Mouse (Mus musculus) heart, postnatal 10 days (tissue): ENCODE data around the gene Map3k11. TPM values are rescaled to one million over a fixed set of nuclear protein-coding genes. Genes with fewer than 3 reads are reported as not detected.
"Not testable (repeated sequence)": the region's sequence is repeated elsewhere in the genome, so short reads cannot be mapped to it uniquely, and the experiment has no call there.

Experiments
- DNase-seq, 2 experiments: peaks; one replicate each; pipeline ENCODE4 v3.0.0; 2021
- intact Hi-C: fragments of 180-260 bp; cut with DNase I; formaldehyde crosslinking; loops from one replicate; pipeline ENCODE4 v1.15.1; 2025
- total RNA-seq, 2 experiments: library from RNA; stranded (reverse); gene quantifications; 2 replicates each; pipeline ENCODE4 v1.2.3; 2021

Map3k11 gene
- total RNA-seq, 2 experiments from 2014 or later = 41.3 to 47.8 TPM

DNA sequence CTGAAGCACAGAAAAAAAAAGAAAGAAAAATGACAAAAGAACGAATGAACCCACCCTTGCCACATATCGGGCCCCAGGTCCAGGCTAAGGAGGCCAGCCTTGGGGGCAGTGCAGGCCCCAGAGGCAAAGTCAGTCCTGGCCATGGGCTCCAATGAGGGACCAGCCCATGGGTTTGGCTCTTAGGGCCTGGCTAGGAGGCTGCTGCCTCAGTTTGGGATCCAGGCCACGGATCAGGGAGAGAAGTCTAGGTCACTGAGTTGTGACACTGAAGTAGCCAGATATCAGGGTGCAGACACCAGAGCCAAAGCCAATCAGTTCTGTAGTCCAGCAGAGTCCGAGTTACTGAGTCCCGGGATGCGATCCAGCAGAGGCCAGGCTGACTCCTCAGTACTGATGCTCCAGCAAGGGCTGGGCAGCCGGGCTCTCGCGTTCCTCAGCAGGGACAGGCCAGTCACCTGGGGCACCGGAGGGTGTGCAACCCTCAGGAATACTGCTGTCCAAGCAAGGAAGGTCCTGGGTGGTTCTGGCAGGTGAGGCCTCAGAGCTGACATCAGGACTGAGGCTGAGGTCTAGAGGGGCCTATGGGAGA, 23.8 kb upstream of the Map3k11 start:
- intact Hi-C loops = no loop called here
- no peak for DNase-seq

DNA sequence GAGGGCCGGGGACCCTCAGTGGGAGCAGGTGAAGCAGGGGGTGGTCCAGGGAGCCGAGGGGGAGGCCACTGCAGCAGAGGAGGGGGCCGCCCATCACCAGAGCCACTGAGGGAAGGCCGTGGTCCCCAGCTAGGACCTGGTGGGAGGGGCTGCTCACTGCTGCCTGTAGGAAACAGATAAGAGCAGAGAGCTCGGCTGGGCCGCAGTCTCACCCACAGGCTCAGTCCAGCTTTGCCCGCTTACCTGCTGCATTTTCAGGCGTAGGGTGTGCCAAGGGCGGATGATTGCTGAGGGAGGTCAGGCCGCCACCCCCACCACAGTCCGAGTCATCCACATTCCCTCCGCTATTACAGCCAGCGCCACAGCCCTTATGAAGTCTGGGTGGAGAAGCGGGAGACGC, 23.1 kb upstream of the Map3k11 start:
- DNase-seq = no peak
- intact Hi-C loops = no loop called here

- intact Hi-C loops = no loop called here
These were observed 22.2 kb upstream of the Map3k11 start for GRCm38 (mm10) chr19:5666386-5666785.

DNA sequence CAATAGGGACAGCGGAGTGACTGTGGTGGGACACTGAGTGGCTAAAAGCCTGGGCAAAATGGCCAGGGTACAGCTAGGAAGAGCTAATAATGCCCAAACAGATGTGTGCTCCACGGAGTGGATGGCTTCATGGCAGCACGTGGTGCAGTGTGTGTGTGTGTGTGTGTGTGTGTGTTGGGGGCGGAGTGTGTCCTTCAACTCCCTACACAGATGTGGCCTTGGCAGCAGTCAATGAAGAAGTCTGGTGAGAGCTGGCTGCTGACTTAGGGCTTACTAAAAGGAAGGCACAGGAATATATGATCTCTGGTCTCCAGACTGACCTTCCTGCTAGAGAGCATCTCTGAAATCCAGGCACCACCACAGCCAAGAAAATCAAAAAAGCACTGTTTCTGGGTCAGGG, 20.2 kb upstream of the Map3k11 start:
- DNase-seq = no peak
- intact Hi-C loops = no loop called here

More at GRCm38 (mm10) chr19:5666386-5666785, 22.2 kb upstream of the Map3k11 start:
- DNase-seq = no peak

GRCm38 (mm10) chr19:5680432-5680831, 8.1 kb upstream of the Map3k11 start:
- DNase-seq = no peak
- intact Hi-C loops = no loop called here

GRCm38 (mm10) chr19:5684236-5684635, 4.3 kb upstream of the Map3k11 start:
- no peak for DNase-seq
- intact Hi-C loops = no loop called here

DNA sequence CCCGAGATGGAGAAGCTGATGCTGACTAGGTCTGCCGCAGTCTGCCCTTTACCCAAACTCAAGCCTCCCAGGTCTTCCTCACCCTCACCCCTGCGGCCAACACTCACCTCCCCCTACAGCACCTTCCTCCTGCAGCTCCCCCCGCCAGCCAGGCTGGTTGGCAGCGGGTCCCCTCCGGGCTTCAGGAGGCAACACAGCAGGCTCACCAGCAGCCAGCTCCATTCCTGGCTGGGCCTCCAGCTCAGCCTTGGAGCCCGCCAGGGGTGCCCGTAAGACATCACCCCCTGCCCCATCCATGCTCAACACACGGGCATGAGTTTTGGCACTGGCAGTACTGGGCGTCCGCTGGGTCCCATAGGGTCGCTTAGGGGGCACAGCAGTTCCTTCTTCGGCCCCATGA, 3.6 kb upstream of the Map3k11 start:
- DNase-seq = no peak
- intact Hi-C loops = no loop called here

GRCm38 (mm10) chr19:5685431-5685830, 3.1 kb upstream of the Map3k11 start:
- DNase-seq = no peak
- intact Hi-C loops = no loop called here

DNA sequence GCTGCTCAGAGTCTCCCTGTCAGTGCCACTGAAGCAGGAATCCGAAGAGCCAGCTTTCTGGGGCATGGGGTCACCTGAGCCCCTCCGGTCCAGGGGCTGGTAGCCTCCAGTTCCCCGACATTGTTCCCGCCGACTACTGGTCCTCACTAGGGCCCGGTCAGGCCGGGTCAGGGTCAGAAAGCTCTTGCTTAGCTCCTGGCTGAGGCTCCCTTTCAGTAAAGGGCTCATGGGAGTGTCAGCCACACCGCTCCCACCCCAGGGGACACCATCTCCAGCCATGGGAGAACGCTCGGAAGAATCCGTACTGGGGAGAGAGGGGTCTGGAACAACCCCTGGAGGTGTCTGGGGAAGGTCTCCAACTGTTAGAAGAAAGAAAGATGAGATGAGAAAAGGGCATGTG, 2.7 kb upstream of the Map3k11 start:
- intact Hi-C loops = no loop called here

GRCm38 (mm10) chr19:5686437-5686836, 2.1 kb upstream of the Map3k11 start:
- intact Hi-C loops = no loop called here
- DNase-seq = no peak

More for the DNA sequence above, 2.7 kb upstream of the Map3k11 start:
- DNase-seq = no peak

GRCm38 (mm10) chr19:5686954-5687353, 1.6 kb upstream of the Map3k11 start:
- intact Hi-C loops, DNase-seq: not testable (repeated sequence)

GRCm38 (mm10) chr19:5687738-5688137, 804 bp upstream of the Map3k11 start:
- intact Hi-C loops = loop anchor here (2.0 kb wide), 1 partner anchor 197 kb away; the partner anchor contains the start of gene Cfl1
- DNase-seq = no peak

DNA sequence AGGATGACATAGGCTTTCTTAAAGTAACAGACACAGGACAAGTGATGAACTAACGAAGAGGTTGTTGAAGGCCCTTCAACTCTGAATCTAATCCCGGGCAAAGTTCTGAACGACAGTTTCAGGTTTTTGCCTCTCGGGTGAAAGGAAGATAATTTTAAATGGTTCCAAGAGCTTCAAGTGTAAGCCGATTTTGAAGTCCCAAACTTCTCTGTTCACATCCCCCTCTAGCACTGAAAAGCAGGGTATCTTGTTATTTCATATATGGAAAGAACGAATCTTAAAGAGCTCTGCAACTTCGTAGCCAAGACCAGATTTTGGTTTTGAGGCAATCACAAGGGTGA, 516 bp downstream of the Map3k11 start:
- no peak for DNase-seq
- intact Hi-C loops = loop anchor here (2.0 kb wide), 1 partner anchor 198 kb away; the partner anchor contains the start of gene Cfl1

GRCm38 (mm10) chr19:5689565-5690342, 1.2 kb downstream of the Map3k11 start:
- peak; percentile 91 to 93 for DNase-seq
- intact Hi-C loops = loop anchor here (2.0 to 5.0 kb wide), 3 partner anchors 83 to 199 kb away; partner anchors contain the start of genes Cfl1 and Scyl1

- intact Hi-C loops = loop anchor here (5.0 kb wide), 2 partner anchors 82 to 162 kb away; partner anchors contain the start of gene Scyl1
- peak in 1 of 2 experiments; percentile 32 for DNase-seq
These were observed 1.8 kb downstream of the Map3k11 start for GRCm38 (mm10) chr19:5690343-5690735.

DNA sequence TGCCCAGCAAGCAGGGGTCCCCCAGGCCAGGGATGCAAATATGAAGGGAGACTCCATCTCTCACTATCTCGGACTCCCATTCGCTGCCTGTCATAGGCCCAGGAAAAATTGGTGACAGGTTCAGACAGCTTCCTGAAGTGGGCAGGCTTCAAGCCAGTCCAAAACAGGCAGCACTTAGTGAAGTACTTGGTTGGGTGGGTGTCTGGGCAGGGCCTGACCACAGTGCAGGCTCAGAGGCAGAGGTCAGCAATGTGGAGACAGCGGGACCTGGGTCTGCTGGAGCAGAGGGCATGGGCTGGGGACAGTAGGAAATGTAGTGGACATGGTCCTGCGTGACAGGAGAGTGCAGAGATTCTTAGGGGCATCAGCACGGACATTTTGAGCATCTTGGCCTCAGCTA, 3.1 kb downstream of the Map3k11 start:
- intact Hi-C loops = loop anchor here (5.0 kb wide), 2 partner anchors 81 to 161 kb away; partner anchors contain the start of gene Scyl1
- peak in 1 of 2 experiments; percentile 47 for DNase-seq

DNA sequence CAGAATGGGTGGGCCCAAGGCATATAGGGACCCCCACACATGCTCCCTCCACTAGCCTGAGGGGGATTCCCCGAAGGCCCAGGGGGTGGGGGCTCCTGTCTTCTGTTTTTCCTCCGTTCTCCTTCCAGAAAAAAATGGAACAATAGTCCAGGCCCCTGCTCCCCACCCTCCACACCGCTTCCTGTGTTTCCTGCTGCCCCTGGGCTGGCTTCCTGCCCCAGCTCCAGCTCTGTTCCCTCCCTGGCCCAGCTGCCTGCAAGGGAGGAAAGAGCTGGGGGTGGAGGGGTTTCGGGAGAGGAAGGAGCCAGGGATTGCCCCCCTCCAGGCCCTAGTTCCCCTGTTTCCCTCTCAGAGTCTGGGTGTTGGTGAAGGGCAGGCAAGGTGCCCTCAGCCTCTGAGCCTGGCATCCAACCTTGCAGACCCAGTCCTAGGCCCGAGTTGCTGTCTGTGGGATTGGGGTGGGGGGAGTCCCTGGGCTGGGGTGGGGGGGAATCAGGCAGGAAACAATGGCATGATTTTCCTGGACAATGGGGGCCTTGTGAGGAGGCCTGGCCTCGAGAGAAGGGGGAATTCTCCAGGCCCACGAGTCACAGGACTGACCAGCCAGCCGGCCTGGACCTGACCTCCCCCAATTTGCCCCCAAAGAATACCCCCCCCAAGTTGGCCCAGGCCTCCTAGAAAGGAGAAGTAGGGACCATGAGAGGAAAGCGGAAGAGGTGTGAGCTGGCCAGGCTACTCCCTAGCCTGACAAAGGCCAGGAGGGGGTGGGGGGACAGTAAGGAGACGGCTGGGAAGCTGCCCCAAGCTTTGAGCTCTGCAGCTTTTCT, 3.8 kb downstream of the Map3k11 start:
- intact Hi-C loops = loop anchor here (1.0 to 5.0 kb wide), 4 partner anchors 29 to 160 kb away; partner anchors contain the start of genes Scyl1 and Sipa1
- peak; percentile 79 to 80 for DNase-seq

- intact Hi-C loops = loop anchor here (1.0 to 5.0 kb wide), 4 partner anchors 30 to 159 kb away; partner anchors contain the start of genes Scyl1 and Sipa1
- peak in 1 of 2 experiments; percentile 53 for DNase-seq
These were observed 4.4 kb downstream of the Map3k11 start for GRCm38 (mm10) chr19:5692913-5693396.

DNA sequence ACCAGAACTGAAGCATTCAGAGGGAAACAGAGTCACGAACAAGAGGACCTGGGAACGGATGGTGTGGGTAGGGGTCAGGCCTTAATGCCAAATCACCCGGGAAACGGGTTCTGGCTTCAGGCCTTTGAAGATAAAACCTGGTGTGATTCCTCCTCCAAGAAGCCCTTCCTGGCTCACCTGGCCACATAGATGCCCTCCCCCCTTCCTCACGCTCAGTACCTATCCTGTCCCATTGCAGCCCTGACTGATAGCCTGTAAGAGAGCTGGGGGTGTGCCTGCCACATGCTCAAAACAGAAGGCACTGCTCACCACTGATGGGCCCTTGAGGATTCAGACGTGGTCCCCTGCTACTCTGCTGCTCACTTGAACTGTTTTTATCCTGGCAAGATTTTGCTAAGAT, 5.3 kb downstream of the Map3k11 start:
- intact Hi-C loops = loop anchor here (2.0 to 5.0 kb wide), 3 partner anchors 31 to 158 kb away; partner anchors contain the start of genes Scyl1 and Sipa1
- DNase-seq = no peak

DNA sequence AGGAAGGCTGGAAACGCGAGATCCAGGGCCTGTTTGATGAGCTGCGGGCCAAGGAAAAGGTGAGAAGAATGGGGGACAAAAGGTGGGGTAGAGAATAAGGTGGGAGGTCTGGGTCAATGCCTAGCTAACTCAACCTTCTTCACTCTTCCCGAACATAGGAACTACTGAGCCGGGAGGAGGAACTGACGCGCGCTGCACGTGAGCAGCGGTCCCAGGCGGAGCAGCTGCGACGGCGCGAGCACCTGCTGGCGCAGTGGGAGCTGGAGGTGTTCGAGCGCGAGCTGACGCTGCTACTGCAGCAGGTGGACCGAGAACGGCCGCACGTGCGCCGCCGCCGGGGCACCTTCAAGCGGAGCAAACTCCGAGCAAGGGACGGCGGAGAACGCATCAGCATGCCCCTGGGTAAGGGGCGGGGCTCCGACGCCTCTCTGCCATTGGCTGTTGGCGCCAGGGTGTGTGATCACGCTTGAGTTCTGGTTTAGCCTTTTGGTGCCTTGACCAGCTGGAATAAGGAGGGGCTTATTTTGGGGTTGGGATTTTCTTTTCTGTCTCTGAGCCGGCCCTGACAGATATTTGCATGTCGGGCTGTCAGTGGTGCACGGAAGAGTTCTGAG, 7.4 kb downstream of the Map3k11 start:
- intact Hi-C loops = no loop called here
- no peak for DNase-seq
